Mouse (Mus musculus): ENCODE measurements at regions not wholly inside any gene's neighbourhood (a gene's known extent, or its start where the extent isn't known, plus 50 kb on each side); places are given as distances from the start of the nearest gene placed in this dataset.

GRCm38 (mm10) chr8:87131716-87132115 lies 246.7 kb upstream of the N4bp1 start:
- no peak for TF ChIP-seq GABPA (IDR thresholded peaks at IDR 0.05; ENCODE audit: low read depth, low read length)
- no peaks in the 10 kb centered on the region for H3K9me3 ChIP-seq (replicated peaks; ENCODE audit: insufficient read depth, low read length)
- no peaks in the 10 kb centered on the region for H3K27me3 ChIP-seq (ENCODE audit: control insufficient read depth in 1 of 2, insufficient read depth in 2 of 2, low read length in 2 of 2)
- DNase-seq (ENCODE audit: low read depth, low spot score) = no peak
- no peak overlapping the region for H3K27ac ChIP-seq (ENCODE audit: control insufficient read depth, low read depth, low read length)
- no peaks in the 10 kb centered on the region for H3K4me1 ChIP-seq (ENCODE audit: control insufficient read depth in 1 of 2, insufficient read depth in 2 of 2, low read length in 2 of 2)
- no peaks in the 10 kb centered on the region for H3K36me3 ChIP-seq (ENCODE audit: control insufficient read depth in 1 of 2, insufficient read depth in 2 of 2, low read length in 2 of 2)
- no peak overlapping the region for H3K4me3 ChIP-seq (ENCODE audit: control insufficient read depth in 1 of 2, insufficient read depth in 1 of 2, low read depth in 2 of 2, low read length in 2 of 2)
- H3K79me2 ChIP-seq (ENCODE audit: control insufficient read depth, insufficient read depth, low read length, poor library complexity) = no peaks in the 10 kb centered on the region
- no peak overlapping the region for H3K9ac ChIP-seq (ENCODE audit: control insufficient read depth, low read depth, low read length, poor library complexity, severe bottlenecking)

GRCm38 (mm10) chr8:87130691-87131090 lies 245.6 kb upstream of the N4bp1 start:
- H3K9me3 ChIP-seq (replicated peaks; ENCODE audit: insufficient read depth, low read length) = no peaks in the 10 kb centered on the region
- no peak overlapping the region for H3K27ac ChIP-seq (ENCODE audit: control insufficient read depth, low read depth, low read length)

GRCm38 (mm10) chr8:87128593-87128992 lies 243.5 kb upstream of the N4bp1 start:
- TF ChIP-seq POLR2A (IDR thresholded peaks at IDR 0.05; ENCODE audit: control insufficient read depth in 1 of 2, insufficient read depth in 1 of 2, low read depth in 1 of 2, low read length in 2 of 2, poor library complexity in 1 of 2) = no peak
- no peak for TF ChIP-seq NELFE (IDR thresholded peaks at IDR 0.05; ENCODE audit: low read depth, low read length)
- no peak for TF ChIP-seq MEF2A (IDR thresholded peaks at IDR 0.05; ENCODE audit: extremely low read depth, insufficient replicate concordance, low read depth, low read length, poor library complexity, severe bottlenecking)
- no peak for TF ChIP-seq CHD2 (IDR thresholded peaks at IDR 0.05; ENCODE audit: low read length)
- TF ChIP-seq POLR2AphosphoS2 (IDR thresholded peaks at IDR 0.05; ENCODE audit: low read length) = no peak
- no peak for TF ChIP-seq TBP (IDR thresholded peaks at IDR 0.05; ENCODE audit: low read depth, low read length)
- no peak for TF ChIP-seq BHLHE40 (IDR thresholded peaks at IDR 0.05; ENCODE audit: borderline replicate concordance, low read depth, low read length)
- no peak for TF ChIP-seq POLR2AphosphoS5 (IDR thresholded peaks at IDR 0.05; ENCODE audit: borderline replicate concordance, low read depth, low read length)
- no peak for TF ChIP-seq HCFC1 (IDR thresholded peaks at IDR 0.05; ENCODE audit: low read depth, low read length)
- no peak for TF ChIP-seq EP300 (IDR thresholded peaks at IDR 0.05; ENCODE audit: low read depth in 1 of 2, low read length in 2 of 2)
- TF ChIP-seq MAZ (IDR thresholded peaks at IDR 0.05; ENCODE audit: low read depth, low read length) = no peak
- TF ChIP-seq ZNF384 (IDR thresholded peaks at IDR 0.05; ENCODE audit: low read depth, low read length) = no peak
- TF ChIP-seq TAL1 (IDR thresholded peaks at IDR 0.05; ENCODE audit: low read length) = no peak
- TF ChIP-seq ELF1 (IDR thresholded peaks at IDR 0.05; ENCODE audit: low read depth, low read length) = no peak
- TF ChIP-seq MYB (IDR thresholded peaks at IDR 0.05; ENCODE audit: low read depth, low read length) = no peak
- no peak for TF ChIP-seq CTCF (IDR thresholded peaks at IDR 0.05 in 2 of 3, conservative IDR thresholded peaks at IDR 0.05 in 1 of 3; ENCODE audit: control insufficient read depth in 1 of 3, insufficient read depth in 1 of 3, low read depth in 2 of 3, low read length in 3 of 3, poor library complexity in 1 of 3, severe bottlenecking in 1 of 3)
- DNase-seq (ENCODE audit: low read depth, low spot score) = no peak
- H3K9ac ChIP-seq (ENCODE audit: control insufficient read depth, low read depth, low read length, poor library complexity, severe bottlenecking) = no peak overlapping the region
- H3K79me2 ChIP-seq (ENCODE audit: control insufficient read depth, insufficient read depth, low read length, poor library complexity) = no peaks in the 10 kb centered on the region
- no peaks in the 10 kb centered on the region for H3K27me3 ChIP-seq (ENCODE audit: control insufficient read depth in 1 of 2, insufficient read depth in 2 of 2, low read length in 2 of 2)
- no peaks in the 10 kb centered on the region for H3K4me1 ChIP-seq (ENCODE audit: control insufficient read depth in 1 of 2, insufficient read depth in 2 of 2, low read length in 2 of 2)
- no peaks in the 10 kb centered on the region for H3K9me3 ChIP-seq (replicated peaks; ENCODE audit: insufficient read depth, low read length)
- no peak overlapping the region for H3K4me3 ChIP-seq (ENCODE audit: control insufficient read depth in 1 of 2, insufficient read depth in 1 of 2, low read depth in 2 of 2, low read length in 2 of 2)
- H3K36me3 ChIP-seq (ENCODE audit: control insufficient read depth in 1 of 2, insufficient read depth in 2 of 2, low read length in 2 of 2) = no peaks in the 10 kb centered on the region
- H3K27ac ChIP-seq (ENCODE audit: control insufficient read depth, low read depth, low read length) = no peak overlapping the region

More at GRCm38 (mm10) chr8:87130691-87131090, 245.6 kb upstream of the N4bp1 start:
- Histone ChIP-seq H3K36me3 (ENCODE audit: control insufficient read depth in 1 of 2, insufficient read depth in 2 of 2, low read length in 2 of 2) (no peaks in the 10 kb centered on the region), H3K27me3 (ENCODE audit: control insufficient read depth in 1 of 2, insufficient read depth in 2 of 2, low read length in 2 of 2) (no peaks in the 10 kb centered on the region), H3K4me1 (ENCODE audit: control insufficient read depth in 1 of 2, insufficient read depth in 2 of 2, low read length in 2 of 2) (no peaks in the 10 kb centered on the region), H3K4me3 (ENCODE audit: control insufficient read depth in 1 of 2, insufficient read depth in 1 of 2, low read depth in 2 of 2, low read length in 2 of 2) (no peak overlapping the region), H3K9ac (ENCODE audit: control insufficient read depth, low read depth, low read length, poor library complexity, severe bottlenecking) (no peak overlapping the region), H3K79me2 (ENCODE audit: control insufficient read depth, insufficient read depth, low read length, poor library complexity) (no peaks in the 10 kb centered on the region)
- no peak for DNase-seq (ENCODE audit: low read depth, low spot score)
- TF ChIP-seq KAT2A (conservative IDR thresholded peaks at IDR 0.05; ENCODE audit: low read depth, low read length) (no peak), GABPA (IDR thresholded peaks at IDR 0.05; ENCODE audit: low read depth, low read length) (no peak), POLR2AphosphoS5 (IDR thresholded peaks at IDR 0.05; ENCODE audit: borderline replicate concordance, low read depth, low read length) (no peak), GATA1 (IDR thresholded peaks at IDR 0.05; ENCODE audit: low read depth, low read length) (no peak), USF1 (IDR thresholded peaks at IDR 0.05; ENCODE audit: low read depth, low read length) (no peak), ZMIZ1 (IDR thresholded peaks at IDR 0.05; ENCODE audit: low read depth, low read length) (no peak), MXI1 (IDR thresholded peaks at IDR 0.05; ENCODE audit: low read depth, low read length) (no peak), CHD2 (IDR thresholded peaks at IDR 0.05; ENCODE audit: low read length) (no peak), ELF1 (IDR thresholded peaks at IDR 0.05; ENCODE audit: low read depth, low read length) (no peak), ZKSCAN1 (IDR thresholded peaks at IDR 0.05; ENCODE audit: low read depth, low read length) (no peak), UBTF (IDR thresholded peaks at IDR 0.05; ENCODE audit: borderline replicate concordance, insufficient read depth, low read depth, low read length) (no peak)
